Mouse (Mus musculus): Measurements from ENCODE around the gene Cylc2. TPM values are rescaled to one million over a fixed set of nuclear protein-coding genes. Genes with fewer than 3 reads are reported as not detected.

Gene Cylc2
- polyA plus RNA-seq (2015; fragmentation: Nextera tagmentation; extraction: Ambion mirVana) = not detected in 2 replicates

GRCm38 (mm10) chr4:51216378-51216777, at the start of gene Cylc2:
Gene Cylc2, plus strand, starts transcription at chr4:51216678.

